Mouse (Mus musculus): ENCODE results near the gene Hbq1b.
"Not testable (repeated sequence)": the region's sequence is repeated elsewhere in the genome, so short reads cannot be mapped to it uniquely, and the experiment has no call there.

The Hbq1b gene

GRCm38 (mm10) chr11:32268952-32269351 is 17.8 kb upstream of the Hbq1b start:
- DNase-seq = no peak

- no peak for DNase-seq
Observed at GRCm38 (mm10) chr11:32271178-32271577, 15.6 kb upstream of the Hbq1b start.

GRCm38 (mm10) chr11:32276347-32276746 is 10.4 kb upstream of the Hbq1b start, which contains the start of gene Hba-x:
Gene Hba-x, plus strand, starts transcription at chr11:32276400.
- DNase-seq = no peak

- no peak for DNase-seq
Observed at GRCm38 (mm10) chr11:32277736-32278457, 8.9 kb upstream of the Hbq1b start.

- no peak for DNase-seq
Observed at GRCm38 (mm10) chr11:32278458-32278957, 8.3 kb upstream of the Hbq1b start.

DNA sequence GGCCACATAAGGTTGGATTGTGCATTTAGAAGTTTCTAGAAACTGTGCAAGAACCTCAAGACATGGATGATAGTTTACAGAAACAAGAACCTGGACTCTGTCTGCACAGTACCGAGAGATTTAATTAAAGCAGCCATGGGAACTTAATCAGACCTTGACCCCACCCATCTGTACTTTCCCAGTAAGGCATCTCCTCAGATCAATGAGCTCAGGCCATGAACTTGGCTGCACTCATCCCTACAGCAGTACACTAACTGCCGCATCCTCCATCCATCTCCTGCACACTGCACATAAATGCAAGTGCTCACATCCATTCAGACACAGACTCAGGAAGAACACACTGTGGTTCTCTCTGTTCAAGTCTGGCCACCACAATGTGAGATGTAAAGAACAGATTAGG is 6.1 kb upstream of the Hbq1b start:
- no peak for DNase-seq

DNA sequence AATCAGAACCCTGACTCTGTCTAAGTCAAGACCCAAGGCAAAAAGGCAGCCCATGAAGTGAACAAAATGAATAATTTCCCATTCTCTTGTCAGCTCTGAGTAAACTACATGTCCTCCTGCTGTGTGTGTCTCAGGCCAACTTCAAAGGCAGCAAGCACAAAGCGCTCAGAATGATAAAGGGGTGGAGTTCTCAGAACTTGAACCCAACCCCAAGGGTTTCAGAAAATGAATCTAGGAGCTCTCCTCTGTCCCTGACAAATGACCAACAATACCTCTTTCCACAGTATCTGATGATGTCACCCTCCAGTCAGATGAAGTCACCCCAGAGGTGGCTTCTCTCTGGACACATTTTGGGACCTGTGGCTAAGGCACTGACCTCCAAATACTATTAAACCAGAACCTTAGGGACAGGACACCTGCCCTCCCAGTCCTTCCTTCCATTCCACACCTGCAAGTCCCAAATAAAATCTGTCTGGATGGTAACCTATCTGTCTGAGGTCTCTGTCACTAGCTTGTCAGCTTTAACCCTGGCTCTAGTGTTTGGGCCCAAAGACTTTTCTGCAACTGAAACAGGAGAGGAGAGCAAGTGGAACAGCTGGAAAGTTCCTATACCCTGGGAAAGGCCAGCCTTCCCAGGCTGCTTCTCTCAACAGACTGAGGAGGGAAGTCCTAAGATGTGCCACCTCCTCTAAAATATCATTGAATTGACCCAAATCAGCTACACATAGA is 5.2 kb upstream of the Hbq1b start:
- DNase-seq = no peak

- not testable (repeated sequence) for DNase-seq
Observed at GRCm38 (mm10) chr11:32283091-32283777, 3.5 kb upstream of the Hbq1b start, which contains the start of gene Hba-a1. Gene Hba-a1, plus strand, starts transcription at chr11:32283511.

DNA sequence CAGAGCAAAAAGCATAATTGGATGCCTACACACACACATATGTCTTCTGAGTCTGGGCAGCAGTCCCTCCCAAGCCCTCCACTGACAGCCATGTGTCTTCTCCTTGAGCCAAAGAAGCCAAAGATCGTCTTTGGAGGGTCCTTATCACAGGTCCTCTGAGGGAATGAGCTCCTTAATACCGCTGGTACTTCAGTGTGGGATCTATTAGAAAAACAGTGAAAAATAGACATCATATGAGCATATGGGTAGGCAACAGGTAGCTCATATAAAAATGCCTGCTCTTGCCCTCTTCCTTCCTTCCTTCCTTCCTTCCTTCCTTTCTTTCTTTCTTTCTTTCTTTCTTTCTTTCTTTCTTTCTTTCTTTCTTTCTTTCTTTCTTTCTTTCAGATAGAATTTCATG is 2.2 kb upstream of the Hbq1b start:
- not testable (repeated sequence) for DNase-seq

DNA sequence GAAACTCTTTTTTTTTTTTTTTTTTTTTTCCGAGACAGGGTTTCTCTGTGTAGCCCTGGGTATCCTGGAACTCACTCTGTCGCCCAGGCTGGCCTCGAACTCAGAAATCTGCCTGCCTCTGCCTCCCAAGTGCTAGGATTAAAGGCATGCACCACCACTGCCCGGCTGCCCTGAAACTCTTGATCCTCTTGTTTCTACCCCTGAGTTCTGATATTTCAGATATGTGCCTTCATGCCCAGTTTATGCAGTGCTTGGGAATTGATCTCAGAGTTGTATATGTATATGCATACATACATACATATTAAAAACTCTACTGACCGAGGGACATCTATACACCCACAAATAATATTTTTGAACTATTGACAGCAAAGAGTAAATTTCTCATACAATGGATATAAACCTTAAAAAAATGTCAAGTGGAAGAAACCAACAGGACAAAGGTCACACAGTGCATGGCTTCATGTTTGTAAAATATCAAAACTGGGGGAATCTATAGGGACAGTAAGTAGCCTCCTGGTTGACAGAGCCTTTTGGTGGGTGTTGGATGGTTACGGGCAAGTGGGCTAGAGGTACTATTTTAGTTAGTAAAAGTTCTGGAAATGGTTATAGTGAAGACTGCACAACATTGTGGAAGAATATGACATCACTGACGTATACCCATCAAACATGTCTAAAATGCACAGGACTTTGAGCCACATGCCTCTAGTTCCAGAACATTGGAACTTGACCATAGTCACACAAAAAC is 1.6 kb upstream of the Hbq1b start:
- no peak for DNase-seq

- DNase-seq = not testable (repeated sequence)
Observed at GRCm38 (mm10) chr11:32285887-32286286, 878 bp upstream of the Hbq1b start.

GRCm38 (mm10) chr11:32287493-32287825 is 694 bp downstream of the Hbq1b start:
- no peak for DNase-seq

GRCm38 (mm10) chr11:32292819-32293218 is 6.1 kb downstream of the Hbq1b start:
- DNase-seq = not testable (repeated sequence)

GRCm38 (mm10) chr11:32293479-32293878 is 6.7 kb downstream of the Hbq1b start:
- DNase-seq = not testable (repeated sequence)

- DNase-seq = not testable (repeated sequence)
Observed at GRCm38 (mm10) chr11:32296203-32296602, 9.4 kb downstream of the Hbq1b start, which contains the start of gene Hba-a2. Gene Hba-a2, plus strand, starts transcription at chr11:32296489.

DNA sequence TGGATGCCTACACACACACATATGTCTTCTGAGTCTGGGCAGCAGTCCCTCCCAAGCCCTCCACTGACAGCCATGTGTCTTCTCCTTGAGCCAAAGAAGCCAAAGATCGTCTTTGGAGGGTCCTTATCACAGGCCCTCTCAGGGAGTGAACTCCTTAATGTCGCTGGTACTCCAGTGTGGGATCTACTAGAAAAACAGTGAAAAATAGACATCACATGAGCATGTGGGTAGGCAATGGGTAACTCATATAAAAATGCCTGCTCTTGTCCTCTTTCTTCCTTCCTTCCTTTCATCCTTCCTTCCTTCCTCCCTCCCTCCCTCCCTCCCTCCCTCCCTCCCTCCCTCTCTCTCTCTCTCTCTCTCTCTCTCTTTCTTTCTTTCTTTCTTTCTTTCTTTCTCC is 10.7 kb downstream of the Hbq1b start:
- DNase-seq = not testable (repeated sequence)

DNA sequence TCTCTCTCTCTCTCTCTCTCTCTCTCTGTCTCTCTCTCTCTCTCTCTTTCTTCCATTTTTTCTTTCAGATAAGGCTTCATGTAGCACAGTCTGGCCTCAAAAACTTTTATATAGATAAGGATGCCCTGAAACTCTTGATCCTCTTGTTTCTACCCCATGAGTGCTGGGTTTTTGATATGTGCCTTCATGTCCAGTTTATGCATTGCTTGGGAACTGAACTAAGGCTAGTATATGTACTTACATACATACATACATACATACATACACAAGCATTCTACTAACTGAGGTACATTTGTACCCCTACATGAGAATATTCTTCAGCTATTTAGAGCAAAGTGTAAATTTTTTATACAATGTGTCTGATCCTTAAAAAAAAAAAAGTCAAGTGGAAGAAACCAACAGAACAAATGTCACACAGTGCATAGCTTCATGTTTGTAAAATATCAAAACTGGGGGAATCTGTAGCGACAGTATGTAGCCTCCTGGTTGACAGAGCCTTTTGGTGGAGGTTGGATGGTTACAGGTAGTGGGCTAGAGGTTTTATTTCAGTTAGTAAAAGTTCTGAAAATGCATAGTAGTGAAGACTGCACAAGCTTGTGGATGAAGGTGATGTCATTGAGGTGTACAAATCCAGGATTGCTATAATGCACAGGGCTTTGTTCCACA is 11.2 kb downstream of the Hbq1b start:
- DNase-seq = no peak

- no peak for DNase-seq
Observed at GRCm38 (mm10) chr11:32298532-32298918, 11.8 kb downstream of the Hbq1b start.

GRCm38 (mm10) chr11:32299865-32300264 is 13.1 kb downstream of the Hbq1b start, which contains the start of gene Hbq1a:
Gene Hbq1a, plus strand, starts transcription at chr11:32300069.
- DNase-seq = peak; percentile 65

- DNase-seq = no peak
Observed at GRCm38 (mm10) chr11:32300279-32301267, 13.8 kb downstream of the Hbq1b start.

- DNase-seq = no peak
Observed at GRCm38 (mm10) chr11:32301506-32301905, 14.7 kb downstream of the Hbq1b start.

Data from thymus, postnatal 14 days (tissue).